Mouse (Mus musculus): ENCODE data around the gene Atmin. TPM values are rescaled to one million over a fixed set of nuclear protein-coding genes. Genes with fewer than 3 reads are reported as not detected.

Gene Atmin
- total RNA-seq, 2 experiments from 2014 or later, result 10.6 to 10.8 TPM

GRCm38 (mm10) chr8:116946851-116947250, 3.7 kb downstream of the Atmin start:
- no peak for ATAC-seq (replicated peaks; ENCODE audit: poor library complexity, severe bottlenecking)

- ATAC-seq (replicated peaks; ENCODE audit: poor library complexity, severe bottlenecking), result no peak
These were observed 4.4 kb downstream of the Atmin start for GRCm38 (mm10) chr8:116947589-116947988.

- ATAC-seq (replicated peaks; ENCODE audit: poor library complexity, severe bottlenecking), result no peak
These were observed 8.2 kb downstream of the Atmin start for GRCm38 (mm10) chr8:116951369-116951768.

GRCm38 (mm10) chr8:116951778-116952177, 8.6 kb downstream of the Atmin start:
- ATAC-seq (replicated peaks; ENCODE audit: poor library complexity, severe bottlenecking), result no peak

- no peak for ATAC-seq (replicated peaks; ENCODE audit: poor library complexity, severe bottlenecking)
These were observed 9.2 kb downstream of the Atmin start for GRCm38 (mm10) chr8:116952428-116952827.

GRCm38 (mm10) chr8:116954415-116954814, 11.2 kb downstream of the Atmin start:
- no peak for ATAC-seq (replicated peaks; ENCODE audit: poor library complexity, severe bottlenecking)

GRCm38 (mm10) chr8:116969531-116969930, 26.3 kb downstream of the Atmin start:
- no peak for ATAC-seq (replicated peaks; ENCODE audit: poor library complexity, severe bottlenecking)

- ATAC-seq (replicated peaks; ENCODE audit: poor library complexity, severe bottlenecking), result peak; percentile 21
These were observed 31.9 kb downstream of the Atmin start for GRCm38 (mm10) chr8:116975066-116975465.

GRCm38 (mm10) chr8:116975606-116976005, 32.4 kb downstream of the Atmin start:
- ATAC-seq (replicated peaks; ENCODE audit: poor library complexity, severe bottlenecking), result no peak

GRCm38 (mm10) chr8:116978052-116978451, 34.9 kb downstream of the Atmin start:
- 0 out of 2 replicates have a peak, but pooled peaks have one; percentile 0 for ATAC-seq (replicated peaks; ENCODE audit: poor library complexity, severe bottlenecking)

GRCm38 (mm10) chr8:116978631-116979256, 35.6 kb downstream of the Atmin start, which contains the start of gene 1700030J22Rik:
Gene 1700030J22Rik, minus strand, starts transcription at chr8:116978959.
- ATAC-seq (replicated peaks; ENCODE audit: poor library complexity, severe bottlenecking), result peak; percentile 84

GRCm38 (mm10) chr8:116980117-116980516, 36.9 kb downstream of the Atmin start:
- peak; percentile 41 for ATAC-seq (replicated peaks; ENCODE audit: poor library complexity, severe bottlenecking)

- no peak for ATAC-seq (replicated peaks; ENCODE audit: poor library complexity, severe bottlenecking)
These were observed 46.6 kb downstream of the Atmin start for GRCm38 (mm10) chr8:116989842-116990241.

- ATAC-seq (replicated peaks; ENCODE audit: poor library complexity, severe bottlenecking), result no peak
These were observed 48.0 kb downstream of the Atmin start for GRCm38 (mm10) chr8:116991241-116991640.

GRCm38 (mm10) chr8:116992176-116992971, 49.2 kb downstream of the Atmin start:
- no peak for ATAC-seq (replicated peaks; ENCODE audit: poor library complexity, severe bottlenecking)

- ATAC-seq (replicated peaks; ENCODE audit: poor library complexity, severe bottlenecking), result peak; percentile 95
These were observed 50.1 kb downstream of the Atmin start, which contains the start of gene Gcsh for GRCm38 (mm10) chr8:116993095-116993867. Gene Gcsh, minus strand, starts transcription at chr8:116993537.

- no peak for ATAC-seq (replicated peaks; ENCODE audit: poor library complexity, severe bottlenecking)
These were observed 51.0 kb downstream of the Atmin start for GRCm38 (mm10) chr8:116994016-116994716.
